Mouse (Mus musculus): Measurements from ENCODE around the gene Aspg.

DNA sequence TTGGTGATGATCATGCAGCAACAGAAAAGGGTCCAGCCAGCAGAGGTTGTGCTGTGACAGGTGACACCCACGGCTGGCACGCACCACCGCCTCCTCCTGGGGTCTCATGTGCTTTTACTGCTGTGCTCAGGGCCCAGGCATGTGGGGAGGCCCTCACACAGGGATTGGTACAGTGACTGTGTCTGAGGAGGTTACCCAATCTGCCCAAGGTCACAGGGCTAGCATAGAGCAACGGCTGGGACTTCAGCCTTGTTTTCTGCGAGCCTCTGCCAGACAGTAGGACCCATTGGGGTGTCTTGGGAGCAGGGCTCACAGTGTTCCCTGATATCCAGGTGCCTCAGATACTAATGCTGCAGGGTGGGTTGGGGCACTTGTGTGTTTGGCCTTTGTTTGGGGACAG, 4.8 kb downstream of the Aspg start:
- TF ChIP-seq CTCF (conservative IDR thresholded peaks at IDR 0.05; ENCODE audit: low read length) (no peak), POU5F1 (IDR thresholded peaks at IDR 0.05; ENCODE audit: borderline replicate concordance, low read length) (no peak), NANOG (IDR thresholded peaks at IDR 0.05; ENCODE audit: borderline replicate concordance, low read length) (no peak)

All from E14TG2a.4 (cell line).